Mouse (Mus musculus): Measurements from ENCODE around the gene Ube2l3. TPM values are rescaled to one million over a fixed set of nuclear protein-coding genes. Genes with fewer than 3 reads are reported as not detected.
"Not testable (repeated sequence)": the region's sequence is repeated elsewhere in the genome, so short reads cannot be mapped to it uniquely, and the experiment has no call there.

Gene Ube2l3
- polyA plus RNA-seq, 1 experiment: 103 TPM

DNA sequence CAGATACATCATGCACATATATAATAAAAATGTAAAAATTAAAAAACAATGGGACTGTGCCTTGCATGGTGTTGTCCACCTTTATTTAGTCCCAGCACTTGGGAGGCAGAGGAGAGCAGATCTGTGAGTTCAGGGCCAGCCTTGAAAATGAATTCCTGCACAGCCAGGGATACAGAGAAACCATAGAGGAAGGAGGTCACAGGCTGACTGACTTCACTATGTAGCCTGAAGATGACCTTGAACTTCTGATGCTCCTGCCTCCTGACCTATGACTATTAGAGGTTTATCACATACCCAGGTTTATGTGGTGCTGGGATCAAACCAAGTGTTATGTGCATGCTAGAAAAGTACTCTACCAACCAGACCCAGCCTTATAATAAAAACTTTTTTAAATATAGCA lies 17.0 kb downstream of the Ube2l3 start:
- Histone ChIP-seq H3K36me3 (replicated peaks; ENCODE audit: low read length) (peaks cover 57% of the 10 kb centered on the region), H3K4me1 (peaks cover 64% of the 10 kb centered on the region), H3K4me3 (replicated peaks) (no peak overlapping the region), H3K9me3 (no peaks in the 10 kb centered on the region), H3K27me3 (replicated peaks) (no peaks in the 10 kb centered on the region)
- TF ChIP-seq FLI1 (IDR thresholded peaks at IDR 0.05; ENCODE audit: low read length) (no peak), GATA1 (IDR thresholded peaks at IDR 0.05; ENCODE audit: borderline replicate concordance, low read length) (no peak)

DNA sequence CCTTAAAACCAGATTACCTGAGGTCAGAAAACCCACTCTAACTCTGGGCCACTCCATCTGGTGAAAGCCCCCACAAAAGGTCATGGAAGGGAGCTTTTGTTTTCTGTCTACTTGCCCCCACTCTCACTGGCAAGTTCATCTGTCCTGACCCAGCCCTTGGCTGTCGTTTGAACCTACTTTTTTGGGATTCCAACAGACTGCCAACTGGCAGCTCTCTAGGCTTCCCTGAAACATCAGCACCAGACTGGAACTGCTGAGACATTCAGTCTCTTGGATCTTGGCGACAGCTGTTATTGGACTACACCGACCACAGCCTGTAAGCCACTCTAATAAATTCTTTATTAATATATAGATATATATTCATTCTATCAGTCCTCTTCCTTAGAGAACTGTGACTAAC lies 19.4 kb downstream of the Ube2l3 start:
- Histone ChIP-seq H3K4me3 (replicated peaks) (no peak overlapping the region), H3K27me3 (replicated peaks) (no peaks in the 10 kb centered on the region), H3K36me3 (replicated peaks; ENCODE audit: low read length) (peaks cover 51% of the 10 kb centered on the region), H3K9me3 (no peaks in the 10 kb centered on the region), H3K4me1 (peaks cover 65% of the 10 kb centered on the region)
- TF ChIP-seq FLI1 (IDR thresholded peaks at IDR 0.05; ENCODE audit: low read length) (no peak), GATA1 (IDR thresholded peaks at IDR 0.05; ENCODE audit: borderline replicate concordance, low read length) (no peak)

DNA sequence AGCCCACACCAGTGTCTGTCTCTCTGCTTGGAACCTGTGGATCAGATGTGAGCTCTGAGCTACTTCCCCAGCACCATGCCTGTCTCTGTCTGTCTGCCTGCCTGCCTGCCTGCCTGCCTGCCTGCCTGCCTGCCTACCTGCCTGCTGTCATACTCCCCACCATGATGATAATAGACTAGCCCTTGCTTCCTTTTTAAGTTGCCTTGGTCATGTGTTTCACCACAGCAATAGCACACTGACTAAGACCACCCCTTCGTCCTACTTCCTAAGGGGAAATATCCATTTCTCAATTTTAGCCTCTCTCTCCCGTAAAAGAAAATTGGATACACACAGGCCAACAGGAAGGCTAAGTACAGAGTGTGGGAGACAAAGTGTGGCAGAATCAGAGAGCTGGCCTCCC lies 20.3 kb downstream of the Ube2l3 start:
- peaks cover 68% of the 10 kb centered on the region for H3K4me1 ChIP-seq
- no peaks in the 10 kb centered on the region for H3K27me3 ChIP-seq (replicated peaks)
- peak overlapping the region; percentile 28 for H3K4me3 ChIP-seq (replicated peaks)
- no peak for TF ChIP-seq GATA1 (IDR thresholded peaks at IDR 0.05; ENCODE audit: borderline replicate concordance, low read length)
- TF ChIP-seq FLI1 (IDR thresholded peaks at IDR 0.05; ENCODE audit: low read length): no peak
- peaks cover 51% of the 10 kb centered on the region for H3K36me3 ChIP-seq (replicated peaks; ENCODE audit: low read length)
- no peaks in the 10 kb centered on the region for H3K9me3 ChIP-seq

DNA sequence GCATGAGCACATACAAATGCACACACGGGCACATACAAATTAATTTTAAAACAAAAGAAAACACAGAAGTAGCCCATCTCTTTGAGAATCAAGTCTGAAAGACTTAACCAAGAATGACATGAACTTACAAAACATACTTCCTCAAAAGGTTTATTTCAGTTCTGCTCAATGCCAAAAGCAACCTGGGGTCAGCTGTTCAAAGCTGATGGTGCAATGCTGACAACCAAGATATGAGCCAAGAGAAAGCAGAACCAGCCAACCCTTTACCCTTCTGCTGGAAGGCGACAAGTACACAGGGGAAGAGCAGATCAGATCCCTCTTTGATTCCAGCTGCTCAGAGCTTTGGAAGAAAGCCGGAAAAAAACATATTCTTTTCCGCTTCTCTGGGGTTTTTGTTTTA lies 21.1 kb downstream of the Ube2l3 start:
- Histone ChIP-seq H3K9me3 (no peaks in the 10 kb centered on the region), H3K4me3 (replicated peaks) (no peak overlapping the region), H3K27me3 (replicated peaks) (no peaks in the 10 kb centered on the region), H3K4me1 (peaks cover 71% of the 10 kb centered on the region), H3K36me3 (replicated peaks; ENCODE audit: low read length) (peaks cover 50% of the 10 kb centered on the region)
- no peak for TF ChIP-seq FLI1 (IDR thresholded peaks at IDR 0.05; ENCODE audit: low read length)
- no peak for TF ChIP-seq GATA1 (IDR thresholded peaks at IDR 0.05; ENCODE audit: borderline replicate concordance, low read length)

DNA sequence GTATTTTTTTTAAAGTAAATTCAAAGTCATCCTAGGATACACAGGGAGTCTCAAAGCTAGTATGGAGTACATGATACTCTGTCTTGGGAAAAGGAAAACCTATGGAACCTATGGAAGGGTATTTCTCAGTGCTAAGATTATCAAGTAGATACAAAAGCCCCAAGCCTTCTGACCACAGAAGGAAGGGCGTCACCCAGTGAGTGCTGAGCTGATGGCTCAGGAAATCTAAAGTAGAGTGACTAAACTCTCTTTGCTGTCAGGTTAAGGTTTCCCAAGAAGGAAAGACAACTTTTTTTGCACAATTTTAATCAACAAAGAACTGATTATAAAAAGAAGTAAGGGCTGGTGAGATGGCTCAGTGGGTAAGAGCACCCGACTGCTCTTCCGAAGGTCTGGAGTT lies 22.7 kb downstream of the Ube2l3 start:
- H3K36me3 ChIP-seq (replicated peaks; ENCODE audit: low read length): peaks cover 52% of the 10 kb centered on the region
- no peak for TF ChIP-seq FLI1 (IDR thresholded peaks at IDR 0.05; ENCODE audit: low read length)
- no peak for TF ChIP-seq GATA1 (IDR thresholded peaks at IDR 0.05; ENCODE audit: borderline replicate concordance, low read length)
- peaks cover 71% of the 10 kb centered on the region for H3K4me1 ChIP-seq
- no peaks in the 10 kb centered on the region for H3K27me3 ChIP-seq (replicated peaks)
- H3K4me3 ChIP-seq (replicated peaks): no peak overlapping the region
- no peaks in the 10 kb centered on the region for H3K9me3 ChIP-seq

DNA sequence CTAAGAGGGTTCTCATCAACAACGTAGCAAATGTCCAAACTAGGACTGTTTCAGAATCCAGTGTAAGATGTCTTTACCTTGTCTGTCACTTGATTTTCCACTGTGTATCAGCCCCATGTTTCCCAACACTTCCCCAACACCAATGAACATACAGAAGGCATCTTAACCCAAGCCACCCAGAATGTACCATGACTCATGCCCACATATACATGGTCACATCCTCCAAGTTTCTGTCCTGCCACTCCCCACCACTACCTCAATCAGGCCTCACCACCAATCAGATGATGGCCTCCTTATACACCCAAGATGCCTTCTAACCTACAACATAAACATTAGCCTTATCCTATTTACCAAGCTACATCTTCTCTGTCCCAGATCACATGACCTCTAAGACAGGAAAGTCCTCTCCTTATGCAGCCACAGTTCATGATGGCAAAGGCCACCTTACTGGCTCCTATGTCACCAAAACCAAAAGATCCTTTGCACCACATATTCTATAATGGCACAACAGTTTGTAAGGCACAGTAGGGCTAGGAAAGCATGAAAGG lies 24.8 kb downstream of the Ube2l3 start:
- no peaks in the 10 kb centered on the region for H3K27me3 ChIP-seq (replicated peaks)
- peaks cover 58% of the 10 kb centered on the region for H3K4me1 ChIP-seq
- TF ChIP-seq FLI1 (IDR thresholded peaks at IDR 0.05; ENCODE audit: low read length) (no peak), GATA1 (IDR thresholded peaks at IDR 0.05; ENCODE audit: borderline replicate concordance, low read length) (no peak)
- no peaks in the 10 kb centered on the region for H3K9me3 ChIP-seq
- peaks cover 64% of the 10 kb centered on the region for H3K36me3 ChIP-seq (replicated peaks; ENCODE audit: low read length)
- peak overlapping the region; percentile 14 for H3K4me3 ChIP-seq (replicated peaks)

DNA sequence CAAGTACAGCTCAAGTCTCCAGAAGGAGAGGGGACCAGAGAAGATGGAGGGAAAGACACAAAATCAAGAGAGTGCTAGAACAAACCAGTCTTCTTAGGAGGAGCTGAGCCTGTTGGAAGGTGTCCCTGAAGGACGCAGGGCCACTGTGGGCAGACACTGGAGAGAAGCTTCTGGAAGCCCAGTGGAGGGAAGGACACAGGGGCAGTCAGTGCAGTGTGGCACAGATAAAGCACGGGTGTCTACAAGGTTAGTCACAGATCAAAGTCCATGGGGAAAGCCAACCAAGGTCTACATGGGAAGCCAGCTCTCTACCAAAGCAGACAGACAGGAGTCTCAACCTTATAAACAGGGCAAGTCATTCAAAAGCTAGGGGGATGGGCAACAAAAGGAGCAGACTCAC lies 26.7 kb downstream of the Ube2l3 start:
- TF ChIP-seq FLI1 (IDR thresholded peaks at IDR 0.05; ENCODE audit: low read length) (no peak), GATA1 (IDR thresholded peaks at IDR 0.05; ENCODE audit: borderline replicate concordance, low read length) (no peak)
- Histone ChIP-seq H3K27me3 (replicated peaks) (no peaks in the 10 kb centered on the region), H3K9me3 (no peaks in the 10 kb centered on the region), H3K4me1 (peaks cover 39% of the 10 kb centered on the region), H3K4me3 (replicated peaks) (no peak overlapping the region), H3K36me3 (replicated peaks; ENCODE audit: low read length) (peaks cover 78% of the 10 kb centered on the region)

DNA sequence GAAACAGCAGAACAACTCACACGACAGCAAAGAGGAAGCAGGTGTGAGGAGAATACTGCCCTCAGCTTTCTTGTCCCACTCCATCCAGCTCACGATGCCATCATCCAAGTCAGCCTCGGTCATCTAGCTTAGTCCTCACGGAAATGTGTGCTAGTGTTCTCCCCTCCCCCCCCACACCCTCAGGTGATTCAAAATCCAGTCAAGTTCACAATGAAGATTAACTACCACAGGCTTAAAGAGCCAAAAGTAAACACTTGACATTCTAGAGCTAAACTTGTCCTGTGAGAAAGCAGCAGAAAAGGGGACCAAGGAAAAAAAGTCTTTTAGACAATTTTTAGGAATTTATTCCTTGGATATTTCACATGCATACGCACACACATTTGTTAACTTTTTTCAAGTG lies 34.4 kb downstream of the Ube2l3 start:
- Histone ChIP-seq H3K27me3 (replicated peaks) (no peaks in the 10 kb centered on the region), H3K4me1 (peaks cover 40% of the 10 kb centered on the region), H3K36me3 (replicated peaks; ENCODE audit: low read length) (peaks cover 94% of the 10 kb centered on the region), H3K4me3 (replicated peaks) (no peak overlapping the region), H3K9me3 (no peaks in the 10 kb centered on the region)
- TF ChIP-seq GATA1 (IDR thresholded peaks at IDR 0.05; ENCODE audit: borderline replicate concordance, low read length) (no peak), FLI1 (IDR thresholded peaks at IDR 0.05; ENCODE audit: low read length) (no peak)

DNA sequence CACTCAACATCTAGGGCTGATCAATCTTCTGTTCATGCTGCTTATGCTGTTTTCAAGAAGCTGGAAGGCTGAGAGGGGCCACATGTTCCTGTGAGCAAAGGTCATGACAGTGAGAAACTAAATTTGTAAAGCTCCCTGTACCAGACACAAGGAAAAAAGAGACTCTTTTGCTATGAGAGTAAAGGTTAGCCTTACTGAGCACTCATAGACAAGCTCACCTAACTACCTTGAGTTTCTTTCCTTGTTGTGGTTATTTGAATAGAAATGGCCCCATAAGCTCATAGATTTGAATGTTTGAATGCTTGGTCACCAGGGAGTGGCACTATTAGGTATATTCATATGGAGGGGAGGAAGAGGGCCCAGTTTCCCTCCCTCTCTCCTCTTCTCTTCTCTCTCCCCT lies 35.3 kb downstream of the Ube2l3 start:
- TF ChIP-seq FLI1 (IDR thresholded peaks at IDR 0.05; ENCODE audit: low read length) (no peak), GATA1 (IDR thresholded peaks at IDR 0.05; ENCODE audit: borderline replicate concordance, low read length) (no peak)
- H3K9me3 ChIP-seq: no peaks in the 10 kb centered on the region
- no peak overlapping the region for H3K4me3 ChIP-seq (replicated peaks)
- peaks cover 92% of the 10 kb centered on the region for H3K36me3 ChIP-seq (replicated peaks; ENCODE audit: low read length)
- H3K27me3 ChIP-seq (replicated peaks): no peaks in the 10 kb centered on the region
- H3K4me1 ChIP-seq: peaks cover 47% of the 10 kb centered on the region

DNA sequence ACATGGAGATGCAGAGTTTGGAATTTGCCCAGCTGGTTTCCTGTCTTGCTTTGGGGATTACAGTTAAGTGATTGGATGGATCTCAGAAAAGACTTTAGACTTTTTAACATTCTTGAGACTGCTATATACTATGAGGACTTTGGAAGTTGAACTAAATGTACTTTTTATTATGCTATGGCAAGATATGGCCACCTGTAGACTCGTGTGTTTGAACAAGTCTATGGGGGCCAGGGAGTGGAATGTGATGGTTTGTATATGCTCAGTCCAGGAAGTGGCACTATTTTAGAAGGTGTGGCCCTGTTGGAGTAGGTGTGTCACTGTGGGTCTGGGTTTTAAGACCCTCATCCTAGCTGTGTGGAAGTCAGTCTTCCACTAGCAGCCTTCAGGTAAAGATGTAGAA lies 37.0 kb downstream of the Ube2l3 start:
- peaks cover 92% of the 10 kb centered on the region for H3K36me3 ChIP-seq (replicated peaks; ENCODE audit: low read length)
- not testable (repeated sequence) for H3K27me3 ChIP-seq (replicated peaks); H3K4me3 ChIP-seq (replicated peaks); H3K9me3 ChIP-seq
- peaks cover 52% of the 10 kb centered on the region for H3K4me1 ChIP-seq

DNA sequence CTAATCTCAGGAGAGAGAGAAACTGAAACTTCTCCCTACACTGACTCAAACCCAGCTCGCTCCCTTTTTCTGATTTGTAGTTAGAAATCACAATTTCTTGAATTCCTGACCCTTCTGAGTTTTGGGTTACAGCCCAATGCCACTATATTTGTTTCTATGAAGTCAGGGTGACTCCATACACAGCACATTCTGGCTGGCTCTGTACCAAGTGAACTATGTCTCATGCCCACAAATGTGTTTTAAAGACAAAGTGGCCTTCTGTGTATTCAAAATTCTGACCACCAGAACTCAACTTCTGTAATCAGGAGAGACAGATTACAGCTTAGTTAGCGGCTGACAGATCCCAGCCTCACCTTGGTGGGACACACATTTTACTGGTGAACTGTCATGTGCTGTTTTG lies 48.1 kb downstream of the Ube2l3 start:
- Histone ChIP-seq H3K4me1 (peaks cover 66% of the 10 kb centered on the region), H3K4me3 (replicated peaks) (no peak overlapping the region), H3K27me3 (replicated peaks) (no peaks in the 10 kb centered on the region), H3K36me3 (replicated peaks; ENCODE audit: low read length) (peaks cover 92% of the 10 kb centered on the region), H3K9me3 (no peaks in the 10 kb centered on the region)
- TF ChIP-seq GATA1 (IDR thresholded peaks at IDR 0.05; ENCODE audit: borderline replicate concordance, low read length) (no peak), FLI1 (IDR thresholded peaks at IDR 0.05; ENCODE audit: low read length) (no peak)
